Mouse (Mus musculus) heart, postnatal 10 days (tissue): Measurements from ENCODE around the gene Klk1b9. TPM values are rescaled to one million over a fixed set of nuclear protein-coding genes. Genes with fewer than 3 reads are reported as not detected.

Source experiments
- total RNA-seq, 2 experiments: library from RNA; stranded (reverse); gene quantifications; 2 replicates each; pipeline ENCODE4 v1.2.3; 2021

Klk1b9 gene
- total RNA-seq, 2 experiments from 2014 or later, result not detected

Other genes starting within 250 kb of the Klk1b9 start
- not detected for gene Klk12, start 207.2 kb upstream of the Klk1b9 start, total RNA-seq
- gene Klk11, start 201.5 kb upstream of the Klk1b9 start, total RNA-seq, result not detected
- gene Klk10, start 195.0 kb upstream of the Klk1b9 start, total RNA-seq, result not detected
- gene Klk9, start 184.2 kb upstream of the Klk1b9 start, total RNA-seq, result not detected
- 10 to 100 TPM; 13.0 to 19.9 TPM for gene Klk8, start 178.5 kb upstream of the Klk1b9 start, total RNA-seq
- gene Klk7, start 164.8 kb upstream of the Klk1b9 start, total RNA-seq, result not detected
- gene Klk6, start 151.6 kb upstream of the Klk1b9 start, total RNA-seq, result not detected
- gene Klk5, start 134.1 kb upstream of the Klk1b9 start, total RNA-seq, result not detected
- gene Klk4, start 94.9 kb upstream of the Klk1b9 start, total RNA-seq, result not detected
- not detected for gene Klk15, start 42.3 kb upstream of the Klk1b9 start, total RNA-seq
- gene Klk1b8, start 25.4 kb upstream of the Klk1b9 start, total RNA-seq, result not detected
- not detected for gene Klk1b1, start 9.3 kb upstream of the Klk1b9 start, total RNA-seq
- not detected for gene Klk1b11, start 19.8 kb downstream of the Klk1b9 start, total RNA-seq
- not detected for gene Klk1b26, start 36.1 kb downstream of the Klk1b9 start, total RNA-seq
- not detected for gene Klk1b27, start 76.2 kb downstream of the Klk1b9 start, total RNA-seq
- gene Klk1b21, start 126.3 kb downstream of the Klk1b9 start, total RNA-seq, result not detected
- gene Klk1b22, start 136.6 kb downstream of the Klk1b9 start, total RNA-seq, result not detected
- gene Klk1b16, start 160.7 kb downstream of the Klk1b9 start, total RNA-seq, result not detected
- gene Klk1b24, start 212.2 kb downstream of the Klk1b9 start, total RNA-seq, result not detected
- not detected for gene Klk1b3, start 222.1 kb downstream of the Klk1b9 start, total RNA-seq
- not detected for gene Klk1b4, start 231.4 kb downstream of the Klk1b9 start, total RNA-seq
- not detected for gene Klk1b5, start 239.9 kb downstream of the Klk1b9 start, total RNA-seq
- not detected for gene Klk1, start 249.3 kb downstream of the Klk1b9 start, total RNA-seq